7 mouse cellular contexts compared by ENCODE assay signal in the genomic region with DNA sequence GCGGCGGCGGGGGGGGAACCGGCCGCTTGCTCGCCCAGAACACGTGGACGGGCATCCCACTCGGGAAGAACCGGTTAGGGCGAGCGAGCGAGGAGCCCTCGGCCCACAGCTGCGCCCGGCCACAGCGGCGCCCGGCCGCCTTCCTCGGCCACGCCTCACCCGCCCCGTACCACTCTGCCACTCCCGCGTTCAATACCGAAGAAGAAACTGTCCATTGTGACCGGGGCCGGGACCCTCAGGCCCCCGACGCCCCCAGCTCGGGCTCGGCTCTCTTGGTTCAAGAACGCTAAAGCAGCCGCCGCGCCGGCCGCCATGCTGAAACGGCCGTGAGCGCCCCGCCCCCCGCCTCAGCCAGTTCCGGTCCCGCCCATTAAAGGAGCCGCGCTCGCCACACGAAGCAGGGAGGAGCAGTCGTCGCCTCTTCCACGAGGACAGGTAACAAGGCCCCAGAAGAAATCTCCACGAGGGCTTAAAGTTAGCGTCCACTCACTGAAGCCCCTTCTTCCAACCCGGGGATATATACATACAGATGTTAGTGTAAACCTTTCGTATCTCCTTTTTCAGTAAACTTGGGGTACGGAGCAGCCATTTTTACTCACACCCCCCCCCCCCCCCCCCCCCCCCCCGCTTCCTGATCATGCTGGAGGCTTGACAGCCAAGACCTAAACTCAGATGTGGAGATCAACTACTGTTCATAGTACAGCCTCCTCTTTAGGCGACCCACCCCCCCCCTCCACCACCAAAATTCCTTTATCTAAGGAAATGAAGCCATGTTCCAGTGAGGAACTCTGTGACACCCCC. TPM values are rescaled to one million over a fixed set of nuclear protein-coding genes. Genes with fewer than 3 reads are reported as not detected.
DNase-seq lines count a peak whose midpoint lies in the region; ATAC-seq lines count a peak whose summit lies in the region.

A gene (minus strand): TSS at position 349 of the 801 bp plus-strand sequence.

- peak within 1 kb of the TSS; percentile 94 for H3K4me2 ChIP-seq in intestine, embryonic 14.5 days (ENCODE audit: low read length)

- no peaks in the 10 kb centered on the region for H3K9me3 ChIP-seq in intestine, embryonic 14.5 days (ENCODE audit: control insufficient read depth, low read length)
- no peaks in the 10 kb centered on the region for H3K9me3 ChIP-seq in midbrain, embryonic 10.5 days (replicated peaks)

- H3K4me1 ChIP-seq in intestine, embryonic 14.5 days (replicated peaks; ENCODE audit: control insufficient read depth, insufficient read depth, low read length), result peaks cover 6% of the 10 kb centered on the region
- H3K4me1 ChIP-seq in midbrain, embryonic 10.5 days, result peaks cover 41% of the 10 kb centered on the region

- peaks cover 23% of the 10 kb centered on the region for H3K27me3 ChIP-seq in intestine, embryonic 14.5 days (replicated peaks; ENCODE audit: control insufficient read depth, insufficient read depth, low read length)
- peaks cover 39% of the 10 kb centered on the region for H3K27me3 ChIP-seq in midbrain, embryonic 10.5 days (ENCODE audit: low read depth, poor library complexity, severe bottlenecking)

- H3K27ac ChIP-seq in intestine, embryonic 14.5 days (ENCODE audit: low read depth), result no peak within 1 kb of the TSS
- peak within 1 kb of the TSS; percentile 87 for H3K27ac ChIP-seq in midbrain, embryonic 10.5 days (replicated peaks)

- peak within 1 kb of the TSS; percentile 75 for H3K9ac ChIP-seq in intestine, embryonic 14.5 days (ENCODE audit: low read length)

- peak within 1 kb of the TSS; percentile 84 for H3K4me3 ChIP-seq in intestine, embryonic 14.5 days (ENCODE audit: low read depth, low read length)
- peak within 1 kb of the TSS; percentile 95 for H3K4me3 ChIP-seq in midbrain, embryonic 10.5 days

- H3K36me3 ChIP-seq in intestine, embryonic 14.5 days (ENCODE audit: control insufficient read depth, insufficient read depth, low read length), result peaks cover 38% of the 10 kb centered on the region
- H3K36me3 ChIP-seq in midbrain, embryonic 10.5 days, result peaks cover 39% of the 10 kb centered on the region

- peak; percentile 59 for ATAC-seq in intestine, embryonic 14.5 days (replicated peaks; ENCODE audit: low FRiP score, low TSS enrichment, low read depth)

- intact Hi-C loops in left cerebral cortex, postnatal 25 days (cut with DNase I), result loop anchor here (5.0 kb wide), 1 partner anchor 92 kb away; no protein-coding TSS in a partner anchor

- WGBS in intestine, embryonic 14.5 days, result under 1% methylated on average over 58 of the region's 60 CpGs
- WGBS in midbrain, embryonic 10.5 days, result 1% methylated on average over 59 of the region's 60 CpGs

- peak; percentile 83 for DNase-seq in adrenal gland, adult 18-20 months (ENCODE audit: low spot score in 2 of 2)
- DNase-seq in embryo, embryonic 10.5 days (ENCODE audit: low spot score), result peak; percentile 93
- DNase-seq in gastrocnemius, postnatal 25 days, result peak; percentile 81
- DNase-seq in intestine, embryonic 14.5 days (ENCODE audit: low spot score), result peak; percentile 96
- DNase-seq in left cerebral cortex, postnatal 25 days (ENCODE audit: low spot score in 2 of 2), result peak; percentile 81 to 85
- peak; percentile 91 for DNase-seq in midbrain, embryonic 10.5 days (ENCODE audit: low spot score)
- peak; percentile 92 for DNase-seq in right cerebral cortex, postnatal 4 days

RNA-seq across cellular contexts. Expression of the gene that starts here (rescaled TPM):
- total RNA-seq in adrenal gland, adult 18-20 months (2021), result 10 to 100 TPM; 28.5 to 30.7 TPM
- 10 to 100 TPM; 10.1 to 12.5 TPM for total RNA-seq in gastrocnemius, postnatal 25 days (2021)
- 16.3 and 16.7 TPM in 2 replicates for polyA plus RNA-seq in intestine, embryonic 14.5 days (2014; fragmentation: Nextera tagmentation; extraction: Ambion mirVana)
- 1 to 10 TPM; 7.1 to 7.4 TPM for total RNA-seq in left cerebral cortex, postnatal 25 days (2021)
- polyA plus RNA-seq in midbrain, embryonic 10.5 days (2016; fragmentation: Nextera tagmentation; extraction: Ambion mirVana), result 7.5 and 9.4 TPM in 2 replicates
